Mouse (Mus musculus) MEL (cell line): ENCODE results near the gene Ifi35.
"Not testable (repeated sequence)": the region's sequence is repeated elsewhere in the genome, so short reads cannot be mapped to it uniquely, and the experiment has no call there.

Source experiments
- CTCF ChIP-seq, 3 experiments: IDR thresholded peaks in 2 of 3; conservative IDR thresholded peaks in 1 of 3; 2 replicates each; pipeline ENCODE4 v1.5.1; 2011 to 2012; ENCODE audit warnings: low read length in 3 of 3, low read depth in 2 of 3, mild to moderate bottlenecking in 2 of 3, improper control_type of control experiment in 1 of 3, inconsistent platforms in 1 of 3, mixed read lengths in 1 of 3, moderate library complexity in 1 of 3; ENCODE audit not compliant: control insufficient read depth in 1 of 3, insufficient read depth in 1 of 3, poor library complexity in 1 of 3, severe bottlenecking in 1 of 3
- ELF1 ChIP-seq: IDR thresholded peaks from 2 replicates; pipeline ENCODE4 v1.6.1; 2014; ENCODE audit warnings: low read depth, mild to moderate bottlenecking, inconsistent platforms, low read length, improper control_type of control experiment, moderate library complexity
- GATA1 ChIP-seq: IDR thresholded peaks from 2 replicates; pipeline ENCODE4 v1.6.1; 2011; ENCODE audit warnings: low read depth, low read length, improper control_type of control experiment
- KAT2A ChIP-seq: conservative IDR thresholded peaks from 2 replicates; pipeline ENCODE4 v1.6.1; 2012; ENCODE audit warnings: low read depth, low read length, improper control_type of control experiment, inconsistent platforms
- MAX ChIP-seq: IDR thresholded peaks from 2 replicates; pipeline ENCODE4 v1.6.1; 2011; ENCODE audit warnings: low read length, improper control_type of control experiment
- MAZ ChIP-seq: IDR thresholded peaks from 2 replicates; pipeline ENCODE4 v1.6.1; 2012; ENCODE audit warnings: low read depth, mild to moderate bottlenecking, inconsistent platforms, low read length, improper control_type of control experiment
- MEF2A ChIP-seq: IDR thresholded peaks from 2 replicates; pipeline ENCODE4 v1.6.1; 2014; ENCODE audit warnings: low read depth, mild to moderate bottlenecking, inconsistent platforms, low read length, improper control_type of control experiment; ENCODE audit not compliant: poor library complexity, insufficient replicate concordance, severe bottlenecking; ENCODE audit errors: extremely low read depth
- MYB ChIP-seq: IDR thresholded peaks from 2 replicates; pipeline ENCODE4 v1.6.1; 2011; ENCODE audit warnings: mild to moderate bottlenecking, low read depth, low read length, improper control_type of control experiment
- MYC ChIP-seq: IDR thresholded peaks from 2 replicates; pipeline ENCODE4 v1.6.1; 2011; ENCODE audit warnings: low read depth, mild to moderate bottlenecking, low read length, improper control_type of control experiment, moderate library complexity
- POLR2A ChIP-seq, 2 experiments: IDR thresholded peaks; 2 replicates each; pipeline ENCODE4 v1.6.1; 2011 to 2012; ENCODE audit warnings: low read length in 2 of 2, mild to moderate bottlenecking in 2 of 2, control low read depth in 1 of 2, improper control_type of control experiment in 1 of 2, low read depth in 1 of 2, moderate library complexity in 1 of 2; ENCODE audit not compliant: control insufficient read depth in 1 of 2, insufficient read depth in 1 of 2, poor library complexity in 1 of 2
- POLR2AphosphoS2 ChIP-seq: IDR thresholded peaks from 2 replicates; pipeline ENCODE4 v1.6.1; 2011; ENCODE audit warnings: low read length, improper control_type of control experiment
- RCOR1 ChIP-seq: IDR thresholded peaks from 2 replicates; pipeline ENCODE4 v1.6.1; 2012; ENCODE audit warnings: low read depth, mild to moderate bottlenecking, inconsistent platforms, low read length, improper control_type of control experiment
- ZMIZ1 ChIP-seq: IDR thresholded peaks from 2 replicates; pipeline ENCODE4 v1.6.1; 2012; ENCODE audit warnings: low read depth, mild to moderate bottlenecking, inconsistent platforms, low read length, improper control_type of control experiment, moderate library complexity
- ZNF384 ChIP-seq: IDR thresholded peaks from 2 replicates; pipeline ENCODE4 v1.6.1; 2012; ENCODE audit warnings: low read depth, mild to moderate bottlenecking, inconsistent platforms, low read length, improper control_type of control experiment

- TF ChIP-seq CTCF (IDR thresholded peaks at IDR 0.05 in 2 of 3, conservative IDR thresholded peaks at IDR 0.05 in 1 of 3; ENCODE audit: control insufficient read depth in 1 of 3, insufficient read depth in 1 of 3, low read depth in 2 of 3, low read length in 3 of 3, poor library complexity in 1 of 3, severe bottlenecking in 1 of 3); GATA1; MAX; ZMIZ1; MYC; ZNF384; POLR2A (IDR thresholded peaks at IDR 0.05; ENCODE audit: control insufficient read depth in 1 of 2, insufficient read depth in 1 of 2, low read depth in 1 of 2, low read length in 2 of 2, poor library complexity in 1 of 2); POLR2AphosphoS2; MYB; ELF1; RCOR1; MAZ; MEF2A; KAT2A: not testable (repeated sequence)
Observed at GRCm38 (mm10) chr11:101438006-101438405, 10.2 kb upstream of the Ifi35 start.
